Mouse (Mus musculus): ENCODE results near the gene Slc26a1.

DNA sequence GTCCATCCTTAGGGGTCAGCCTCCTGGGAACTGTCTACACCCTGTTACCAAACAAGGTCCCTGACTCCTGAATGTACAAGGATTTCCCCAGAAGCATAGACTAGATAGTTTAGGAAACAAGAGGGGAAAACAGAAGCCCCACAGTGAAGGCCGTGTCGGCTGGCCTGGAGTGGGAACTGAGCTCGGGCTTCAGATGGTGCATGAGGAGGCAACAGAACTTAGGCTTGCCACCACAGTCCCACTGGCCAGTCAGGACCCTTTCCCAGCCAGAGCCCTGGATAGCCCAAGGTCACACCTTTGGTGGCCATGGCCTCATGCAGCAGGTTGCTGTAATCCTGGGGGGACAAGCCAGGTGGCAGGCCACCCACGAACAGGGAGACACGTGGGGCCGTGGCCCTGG is 22.0 kb downstream of the Slc26a1 start:
- TF ChIP-seq CTCF (IDR thresholded peaks at IDR 0.05; ENCODE audit: low read depth) (no peak), EP300 (optimal IDR thresholded peaks at IDR 0.05) (no peak)

All from stomach, postnatal 0 days (tissue).